Mouse (Mus musculus) intestine, postnatal 0 days (tissue): Measurements from ENCODE around the gene Ramp3. TPM values are rescaled to one million over a fixed set of nuclear protein-coding genes. Genes with fewer than 3 reads are reported as not detected.
A peak's percentile ranks its signal among the peaks of the same experiment; 100 is the strongest.
"Not testable (repeated sequence)": the region's sequence is repeated elsewhere in the genome, so short reads cannot be mapped to it uniquely, and the experiment has no call there.

ENCODE experiments used
- ATAC-seq: fragments of 200-750 bp; cut with Nextera tagmentation; 2 replicates; pipeline ENCODE4 v1.8.0; 2017; ENCODE audit warnings: mild to moderate bottlenecking, moderate TSS enrichment, moderate library complexity
- H3K27ac ChIP-seq: fragments of 300-500 bp; sonication (generic); 2 replicates; pipeline ENCODE4 v1.5.1; 2014; ENCODE audit warnings: mild to moderate bottlenecking, low read depth, low read length, moderate library complexity
- H3K27me3 ChIP-seq: fragments of 300-500 bp; sonication (generic); replicated peaks from 2 replicates; pipeline ENCODE4 v1.6.1; 2014; ENCODE audit warnings: low read length, mixed read lengths; ENCODE audit not compliant: control insufficient read depth, insufficient read depth
- H3K36me3 ChIP-seq: fragments of 300-500 bp; sonication (generic); 2 replicates; pipeline ENCODE4 v1.6.1; 2014; ENCODE audit warnings: mild to moderate bottlenecking, moderate library complexity; ENCODE audit not compliant: control insufficient read depth, insufficient read depth
- H3K4me1 ChIP-seq: fragments of 300-500 bp; sonication (generic); replicated peaks from 2 replicates; pipeline ENCODE4 v1.6.1; 2014; ENCODE audit warnings: antibody characterized with exemption, low read length, mixed read lengths; ENCODE audit not compliant: control insufficient read depth, insufficient read depth
- H3K4me2 ChIP-seq: fragments of 300-500 bp; sonication (generic); replicated peaks from 2 replicates; pipeline ENCODE4 v1.6.1; 2014; ENCODE audit warnings: low read depth, mild to moderate bottlenecking, moderate library complexity
- H3K4me3 ChIP-seq: fragments of 300-500 bp; sonication (generic); 2 replicates; pipeline ENCODE4 v1.5.1; 2014; ENCODE audit warnings: low read depth, low read length
- H3K9ac ChIP-seq: fragments of 300-500 bp; sonication (generic); 2 replicates; pipeline ENCODE4 v1.6.1; 2014; ENCODE audit warnings: mild to moderate bottlenecking, low read depth, low read length
- H3K9me3 ChIP-seq: fragments of 300-500 bp; sonication (generic); 2 replicates; pipeline ENCODE4 v1.6.1; 2016; ENCODE audit warnings: mixed run types; ENCODE audit not compliant: control insufficient read depth
- CTCF ChIP-seq: sonication (generic); IDR thresholded peaks from 2 replicates; pipeline ENCODE4 v1.5.1; 2016; ENCODE audit warnings: low read depth, mild to moderate bottlenecking, control low read depth, antibody characterized with exemption, moderate library complexity
- WGBS: fragments of 180-500 bp; shearing (Covaris S2); extraction: QIAGEN DNeasy Blood & Tissue Kit; methylation state at CpG from one replicate; pipeline ENCODE4 v1.1.7; 2014; 5-methylcytosine and 5-hydroxymethylcytosine counted together
- polyA plus RNA-seq: library from polyadenylated mRNA; unstranded; fragments of >200 nt; fragmentation: Nextera tagmentation; extraction: Ambion mirVana; gene quantifications from 2 replicates; pipeline ENCODE4 v1.2.1, GENCODE M21; 2015

The Ramp3 gene
- polyA plus RNA-seq, 1 experiment from 2014 or later = 2.8 TPM

GRCm38 (mm10) chr11:6644566-6644965 lies 13.8 kb upstream of the Ramp3 start:
- Histone ChIP-seq H3K36me3 (no peaks in the 10 kb centered on the region), H3K4me2 (no peak overlapping the region), H3K9me3 (no peaks in the 10 kb centered on the region), H3K9ac (no peak overlapping the region), H3K4me1 (no peaks in the 10 kb centered on the region), H3K4me3 (no peak overlapping the region), H3K27me3 (no peaks in the 10 kb centered on the region), H3K27ac (no peak overlapping the region)
- ATAC-seq = no peak
- WGBS = 81% methylated on average over 6 of the region's 6 CpGs
- no peak for TF ChIP-seq CTCF

DNA sequence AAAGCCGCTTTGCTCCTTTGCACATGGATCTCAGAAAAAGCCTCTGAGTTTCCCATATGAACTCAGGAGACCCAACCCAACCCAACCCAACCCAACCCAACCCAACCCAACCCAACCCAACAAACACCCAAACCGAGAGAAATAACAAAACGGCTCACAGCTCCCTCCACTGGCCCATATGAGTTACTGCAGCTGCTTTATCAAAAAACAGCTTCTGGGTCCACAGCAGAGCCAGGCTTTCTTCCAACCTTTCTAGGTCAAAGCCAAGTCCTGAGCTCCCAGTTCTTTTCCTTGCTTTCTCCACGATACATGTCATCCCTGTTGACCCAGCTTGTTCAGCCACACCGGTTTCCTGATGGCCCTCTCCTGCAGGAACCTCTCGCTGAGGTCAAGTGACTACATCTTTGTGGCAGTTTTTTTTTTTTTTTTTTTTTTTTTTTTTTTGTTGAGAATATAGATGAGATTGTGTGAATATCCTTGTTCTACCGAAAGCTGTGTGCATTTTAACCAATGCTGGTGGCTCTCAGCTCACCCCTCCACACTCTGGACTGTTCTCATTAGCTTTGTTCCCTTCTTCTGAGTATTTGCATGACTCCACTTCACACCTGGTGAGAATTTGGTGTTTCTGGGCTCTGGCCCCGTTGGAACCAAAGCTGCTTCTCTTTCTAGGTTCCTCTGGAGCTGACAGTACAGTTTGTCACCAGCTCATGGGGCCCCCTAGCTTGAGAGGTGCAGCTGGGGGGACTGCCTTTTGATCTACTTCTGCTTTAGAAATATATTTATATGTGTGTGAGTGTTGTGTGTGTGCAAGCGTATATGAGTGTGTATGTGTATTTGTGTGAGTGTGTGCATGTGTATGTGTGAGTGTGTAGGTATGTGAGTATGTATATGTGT lies 10.2 kb upstream of the Ramp3 start:
- WGBS = 61% methylated on average over 9 of the region's 9 CpGs
- H3K4me2 ChIP-seq = no peak overlapping the region

DNA sequence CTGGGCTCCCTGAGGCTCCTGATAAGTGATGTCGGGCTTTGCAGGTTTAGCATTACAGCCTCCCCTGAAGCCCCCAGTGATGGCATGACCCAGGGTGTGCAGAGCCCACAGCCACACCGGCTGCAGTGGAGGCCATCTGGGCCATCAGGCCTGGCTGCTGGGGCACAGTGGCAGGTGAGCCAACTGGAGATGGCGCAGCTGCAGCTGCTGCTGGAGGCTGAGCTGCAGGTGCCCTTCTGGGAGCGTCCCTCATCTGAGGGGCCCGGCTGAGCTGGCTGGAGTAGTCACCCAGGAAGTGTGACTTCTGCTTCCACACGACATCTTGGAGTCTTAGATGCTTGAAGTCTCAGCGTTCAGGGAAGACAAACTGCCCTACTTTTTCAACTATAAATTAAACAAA lies 7.8 kb upstream of the Ramp3 start:
- no peak; the same call in 1 of the 2 replicates for ATAC-seq
- Histone ChIP-seq H3K9ac (no peak overlapping the region), H3K27me3 (no peaks in the 10 kb centered on the region), H3K4me3 (no peak overlapping the region), H3K4me1 (no peaks in the 10 kb centered on the region), H3K4me2 (no peak overlapping the region), H3K27ac (no peak overlapping the region), H3K36me3 (no peaks in the 10 kb centered on the region), H3K9me3 (no peaks in the 10 kb centered on the region)
- TF ChIP-seq CTCF = no peak
- 48% methylated on average over 7 of the region's 7 CpGs for WGBS

More for the DNA sequence above, 10.2 kb upstream of the Ramp3 start:
- Histone ChIP-seq H3K4me1 (no peaks in the 10 kb centered on the region), H3K27me3 (no peaks in the 10 kb centered on the region), H3K4me3 (no peak overlapping the region), H3K9ac (no peak overlapping the region), H3K36me3 (no peaks in the 10 kb centered on the region), H3K9me3 (no peaks in the 10 kb centered on the region), H3K27ac (no peak overlapping the region)
- no peak for ATAC-seq
- TF ChIP-seq CTCF = peak; percentile 44

GRCm38 (mm10) chr11:6652978-6653377 lies 5.3 kb upstream of the Ramp3 start:
- not testable (repeated sequence) for ATAC-seq, H3K27me3 ChIP-seq, H3K9ac ChIP-seq, H3K4me1 ChIP-seq, H3K4me3 ChIP-seq, H3K36me3 ChIP-seq, H3K4me2 ChIP-seq, H3K9me3 ChIP-seq, H3K27ac ChIP-seq
- peak; percentile 64 for TF ChIP-seq CTCF
- WGBS = 74% methylated on average over 3 of the region's 3 CpGs

GRCm38 (mm10) chr11:6654903-6655302 lies 3.4 kb upstream of the Ramp3 start:
- Histone ChIP-seq H3K9ac (no peak overlapping the region), H3K27ac (no peak overlapping the region), H3K4me3 (no peak overlapping the region), H3K4me2 (no peak overlapping the region), H3K27me3 (no peaks in the 10 kb centered on the region), H3K9me3 (no peaks in the 10 kb centered on the region), H3K4me1 (no peaks in the 10 kb centered on the region), H3K36me3 (no peaks in the 10 kb centered on the region)
- 0% methylated on average over 2 of the region's 2 CpGs for WGBS
- ATAC-seq = peak; percentile 35
- TF ChIP-seq CTCF = peak; percentile 96

DNA sequence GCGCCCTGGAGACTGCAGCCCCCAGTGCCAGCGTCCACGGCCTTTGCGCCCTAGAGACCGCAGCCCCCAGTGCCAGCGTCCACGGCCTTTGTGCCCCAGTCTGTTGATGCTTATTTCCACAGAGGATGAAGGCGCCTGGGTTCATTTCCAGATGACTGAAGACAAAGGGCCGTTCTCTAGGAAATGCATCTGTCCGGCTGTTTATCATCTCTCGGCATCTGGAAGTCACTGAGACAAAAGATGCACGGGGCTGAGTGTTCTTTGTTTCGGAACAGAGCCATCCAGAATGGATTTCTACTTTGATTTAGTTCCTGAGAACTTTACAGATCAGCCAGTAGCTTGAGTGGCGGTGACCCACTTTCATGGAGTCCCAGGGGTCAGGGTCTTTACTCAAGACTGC lies 2.9 kb downstream of the Ramp3 start:
- 76% methylated on average over 14 of the region's 14 CpGs for WGBS
- no peaks in the 10 kb centered on the region for H3K36me3 ChIP-seq
- ATAC-seq = no peak
- no peaks in the 10 kb centered on the region for H3K27me3 ChIP-seq
- no peak for TF ChIP-seq CTCF
- no peak overlapping the region for H3K9ac ChIP-seq
- H3K4me1 ChIP-seq = no peaks in the 10 kb centered on the region
- no peaks in the 10 kb centered on the region for H3K9me3 ChIP-seq
- H3K4me2 ChIP-seq = no peak overlapping the region
- H3K27ac ChIP-seq = no peak overlapping the region
- H3K4me3 ChIP-seq = no peak overlapping the region
